Mouse (Mus musculus) E14TG2a.4 (cell line): ENCODE results near the gene Arhgef2.
A peak's percentile ranks its signal among the peaks of the same experiment; 100 is the strongest.

Experiments used
- H3K27me3 ChIP-seq: 2 replicates; pipeline ENCODE4 v1.6.1; 2014; ENCODE audit warnings: low read length, control low read depth; ENCODE audit not compliant: insufficient read depth
- H3K36me3 ChIP-seq: 2 replicates; pipeline ENCODE4 v1.6.1; 2014; ENCODE audit warnings: low read length, control low read depth; ENCODE audit not compliant: insufficient read depth
- H3K4me1 ChIP-seq: replicated peaks from 2 replicates; pipeline ENCODE4 v1.6.1; 2014; ENCODE audit warnings: low read depth, low read length, control low read depth
- H3K4me3 ChIP-seq: replicated peaks from 2 replicates; pipeline ENCODE4 v1.5.1; 2014; ENCODE audit warnings: mild to moderate bottlenecking, low read length
- H3K9me3 ChIP-seq: 2 replicates; pipeline ENCODE4 v1.6.1; 2014; ENCODE audit warnings: low read length, control low read depth
- CTCF ChIP-seq: conservative IDR thresholded peaks from 2 replicates; pipeline ENCODE4 v1.5.1; 2014; ENCODE audit warnings: low read length
- NANOG ChIP-seq: IDR thresholded peaks from 2 replicates; pipeline ENCODE4 v1.6.1; 2014; ENCODE audit warnings: borderline replicate concordance, low read length, mixed read lengths
- POU5F1 ChIP-seq: IDR thresholded peaks from 2 replicates; pipeline ENCODE4 v1.6.1; 2014; ENCODE audit warnings: low read length, borderline replicate concordance

Arhgef2 gene

DNA sequence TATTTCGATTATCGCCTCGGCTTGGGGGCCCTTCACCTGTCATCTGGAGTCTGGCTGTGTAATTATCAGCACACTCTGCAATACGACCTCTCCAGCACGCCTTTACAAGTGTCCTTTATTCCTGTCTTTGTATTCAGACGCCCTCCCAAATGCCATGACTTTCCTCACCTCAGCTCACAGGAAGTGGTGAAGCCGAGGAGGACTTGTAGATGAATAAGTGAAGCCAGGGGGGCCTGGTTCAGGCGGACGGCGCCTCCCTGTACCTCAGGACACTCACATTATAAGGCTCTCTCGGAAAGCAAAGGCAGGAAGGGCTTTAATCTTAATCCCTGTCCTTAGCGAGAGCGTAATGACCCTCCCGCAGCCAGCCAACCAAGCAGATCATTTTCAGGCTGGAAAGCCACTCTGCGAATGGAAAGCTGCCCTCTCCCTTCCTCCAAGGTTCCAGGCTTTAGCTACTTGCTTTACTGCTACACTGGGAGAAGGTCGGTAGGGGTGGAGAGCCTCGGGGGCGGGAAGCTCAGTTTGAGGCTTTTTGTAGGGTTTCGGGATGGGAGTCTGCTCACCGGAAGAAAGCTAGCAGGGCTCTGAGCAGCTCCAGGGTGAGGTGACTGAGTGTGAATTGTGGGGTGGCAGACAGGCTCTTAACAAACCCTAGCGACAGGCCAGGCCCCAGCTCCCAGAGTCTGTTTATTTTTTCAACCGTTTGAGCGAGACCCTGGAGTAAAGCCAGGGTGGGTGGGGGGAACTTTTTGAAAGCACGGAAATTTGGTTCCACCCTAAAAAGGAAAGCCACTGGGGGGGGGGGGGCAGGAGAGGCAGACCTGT lies 16.6 kb downstream of the Arhgef2 start:
- Histone ChIP-seq H3K4me3 (peak overlapping the region; percentile 89), H3K36me3 (peaks cover 43% of the 10 kb centered on the region), H3K27me3 (peaks cover 5% of the 10 kb centered on the region; the same call in 1 of the 2 replicates), H3K9me3 (no peaks in the 10 kb centered on the region), H3K4me1 (peaks cover 89% of the 10 kb centered on the region)
- TF ChIP-seq NANOG (no peak), CTCF (no peak), POU5F1 (no peak)

DNA sequence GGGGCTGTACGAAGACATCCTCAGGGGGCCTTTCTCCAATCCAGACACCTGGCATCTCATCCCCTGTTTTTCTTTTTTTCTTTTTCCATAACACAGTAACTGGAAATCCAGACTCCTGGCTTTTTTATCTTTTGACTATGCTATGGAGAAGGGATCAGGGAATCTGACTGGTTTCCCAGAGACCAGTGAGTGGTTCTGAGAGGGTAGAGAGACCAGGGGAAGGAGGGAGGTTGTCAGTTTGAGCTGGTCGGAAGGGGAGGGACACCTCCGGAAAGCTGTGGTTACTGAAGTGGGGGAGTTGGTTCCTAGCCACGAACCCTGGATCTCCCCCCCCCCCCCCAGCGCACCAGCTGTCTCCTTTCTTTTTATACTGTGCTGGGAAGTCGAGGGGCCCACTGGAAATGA lies 17.2 kb downstream of the Arhgef2 start:
- H3K4me1 ChIP-seq: peaks cover 91% of the 10 kb centered on the region
- H3K36me3 ChIP-seq: peaks cover 45% of the 10 kb centered on the region
- no peaks in the 10 kb centered on the region for H3K9me3 ChIP-seq
- TF ChIP-seq NANOG (no peak), CTCF (no peak)
- H3K4me3 ChIP-seq: peak overlapping the region; percentile 89
- peaks cover 2% of the 10 kb centered on the region; the same call in 1 of the 2 replicates for H3K27me3 ChIP-seq

DNA sequence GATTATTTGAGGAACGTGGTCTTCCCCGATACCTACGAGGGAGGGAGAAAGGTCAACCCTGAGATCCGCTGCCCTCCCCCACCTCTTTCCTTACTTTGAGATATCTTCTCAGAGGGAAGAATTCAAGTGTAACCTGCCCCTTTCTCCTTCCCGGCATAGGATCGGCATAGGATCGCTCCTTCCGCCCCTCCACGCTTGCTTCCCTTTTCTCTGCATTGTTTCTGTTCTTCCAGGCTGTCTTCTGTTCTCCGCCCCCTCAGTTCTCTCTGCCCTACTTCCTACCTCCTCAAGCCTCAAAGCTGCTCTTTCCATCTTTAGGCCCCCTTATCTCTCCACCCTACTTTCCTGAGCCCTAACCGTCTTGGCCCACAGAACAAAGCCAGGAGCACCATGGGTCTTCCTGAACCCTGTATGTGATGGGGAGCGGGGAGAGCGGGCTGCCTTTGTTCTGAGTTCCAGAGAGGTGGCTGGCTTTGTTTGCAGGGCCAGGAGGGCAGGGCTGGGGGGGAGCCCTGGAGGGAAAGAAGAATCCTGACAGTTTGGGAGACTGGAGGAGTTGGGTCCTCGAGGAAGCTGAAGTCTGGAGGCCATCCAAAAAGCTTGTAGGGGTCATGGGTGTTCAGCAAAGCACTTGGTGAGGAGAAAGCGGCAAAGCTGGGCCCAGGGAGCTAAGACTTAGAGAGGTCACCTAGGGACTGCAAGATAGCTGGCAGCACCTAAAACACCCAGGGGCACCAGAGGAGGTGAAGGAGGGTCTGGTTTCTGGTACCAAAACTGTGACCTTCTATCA lies 17.8 kb downstream of the Arhgef2 start:
- H3K36me3 ChIP-seq: peaks cover 44% of the 10 kb centered on the region
- peaks cover 91% of the 10 kb centered on the region for H3K4me1 ChIP-seq
- no peaks in the 10 kb centered on the region for H3K27me3 ChIP-seq
- TF ChIP-seq POU5F1 (no peak), NANOG (no peak), CTCF (no peak)
- peak overlapping the region; percentile 89 for H3K4me3 ChIP-seq
- H3K9me3 ChIP-seq: no peaks in the 10 kb centered on the region

GRCm38 (mm10) chr3:88624324-88624723 lies 18.6 kb downstream of the Arhgef2 start:
- Histone ChIP-seq H3K36me3 (peaks cover 49% of the 10 kb centered on the region), H3K4me1 (peaks cover 91% of the 10 kb centered on the region), H3K4me3 (peak overlapping the region; percentile 89), H3K27me3 (no peaks in the 10 kb centered on the region), H3K9me3 (no peaks in the 10 kb centered on the region)
- TF ChIP-seq POU5F1 (no peak), CTCF (no peak), NANOG (no peak)

- Histone ChIP-seq H3K36me3 (peaks cover 56% of the 10 kb centered on the region), H3K4me3 (no peak overlapping the region; the same call in 1 of the 2 replicates), H3K4me1 (peaks cover 91% of the 10 kb centered on the region), H3K9me3 (no peaks in the 10 kb centered on the region), H3K27me3 (no peaks in the 10 kb centered on the region)
- TF ChIP-seq NANOG: no peak
- no peak for TF ChIP-seq CTCF
- TF ChIP-seq POU5F1: no peak
These were observed 19.2 kb downstream of the Arhgef2 start for GRCm38 (mm10) chr3:88624951-88625350.

DNA sequence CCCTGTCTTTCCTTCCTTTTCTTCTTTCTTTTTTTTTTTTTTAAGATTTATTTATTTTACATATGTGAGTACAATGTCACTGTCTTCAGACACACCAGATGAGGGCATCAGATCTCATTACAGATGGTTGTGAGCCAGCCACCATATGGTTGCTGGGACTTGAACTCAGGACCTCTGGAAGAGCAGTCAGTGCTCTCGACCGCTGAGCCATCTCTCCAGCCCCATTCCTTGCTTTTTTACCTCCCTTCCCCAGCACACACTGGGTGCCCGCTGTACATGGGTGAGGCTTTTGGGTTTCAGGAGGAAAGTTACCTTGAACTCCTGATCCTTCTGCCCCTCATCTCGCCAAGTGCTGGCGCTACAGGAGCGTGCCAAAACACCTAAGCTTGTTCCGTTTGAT lies 19.8 kb downstream of the Arhgef2 start:
- Histone ChIP-seq H3K36me3 (peaks cover 60% of the 10 kb centered on the region), H3K4me1 (peaks cover 90% of the 10 kb centered on the region), H3K9me3 (no peaks in the 10 kb centered on the region), H3K27me3 (no peaks in the 10 kb centered on the region), H3K4me3 (0 out of 2 replicates have a peak overlapping the region, but pooled peaks have one; percentile 20)
- TF ChIP-seq CTCF (no peak), POU5F1 (no peak), NANOG (no peak)

- TF ChIP-seq CTCF (no peak), NANOG (no peak), POU5F1 (no peak)
- Histone ChIP-seq H3K4me1 (peaks cover 95% of the 10 kb centered on the region), H3K4me3 (0 out of 2 replicates have a peak overlapping the region, but pooled peaks have one; percentile 20), H3K36me3 (peaks cover 68% of the 10 kb centered on the region), H3K27me3 (no peaks in the 10 kb centered on the region), H3K9me3 (no peaks in the 10 kb centered on the region)
These were observed 20.6 kb downstream of the Arhgef2 start for GRCm38 (mm10) chr3:88626316-88626715.

DNA sequence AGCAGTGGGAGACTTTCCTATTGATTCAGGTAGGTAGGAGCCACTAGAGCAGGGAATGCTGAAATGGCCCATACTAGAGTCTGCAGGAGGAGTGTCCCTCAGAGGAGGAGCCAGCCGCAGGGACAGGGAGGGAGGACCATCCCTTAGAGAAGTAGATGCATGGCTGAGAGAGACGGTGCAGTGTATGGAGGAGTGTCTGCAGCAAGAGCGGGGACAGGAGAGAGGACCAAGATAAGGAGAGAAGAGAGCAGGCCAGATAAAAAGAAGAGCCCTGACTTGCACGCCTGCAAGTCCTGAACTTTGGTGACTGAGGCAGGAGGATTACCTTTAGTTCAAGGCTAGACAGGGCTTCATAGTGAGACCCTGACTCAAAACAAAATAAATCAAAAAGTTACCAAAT lies 21.3 kb downstream of the Arhgef2 start:
- no peak for TF ChIP-seq POU5F1
- no peak for TF ChIP-seq CTCF
- no peak for TF ChIP-seq NANOG
- H3K27me3 ChIP-seq: no peaks in the 10 kb centered on the region
- peaks cover 76% of the 10 kb centered on the region for H3K36me3 ChIP-seq
- H3K4me3 ChIP-seq: no peak overlapping the region
- no peaks in the 10 kb centered on the region for H3K9me3 ChIP-seq
- peaks cover 98% of the 10 kb centered on the region for H3K4me1 ChIP-seq
